Mouse (Mus musculus) ovary, adult 18-20 months (tissue): ENCODE results near the gene Hdac5.

Experiments used
- DNase-seq: peaks from one replicate; pipeline ENCODE4 v3.0.0; 2022; ENCODE audit warnings: low spot score, mixed read lengths

Gene Hdac5

DNA sequence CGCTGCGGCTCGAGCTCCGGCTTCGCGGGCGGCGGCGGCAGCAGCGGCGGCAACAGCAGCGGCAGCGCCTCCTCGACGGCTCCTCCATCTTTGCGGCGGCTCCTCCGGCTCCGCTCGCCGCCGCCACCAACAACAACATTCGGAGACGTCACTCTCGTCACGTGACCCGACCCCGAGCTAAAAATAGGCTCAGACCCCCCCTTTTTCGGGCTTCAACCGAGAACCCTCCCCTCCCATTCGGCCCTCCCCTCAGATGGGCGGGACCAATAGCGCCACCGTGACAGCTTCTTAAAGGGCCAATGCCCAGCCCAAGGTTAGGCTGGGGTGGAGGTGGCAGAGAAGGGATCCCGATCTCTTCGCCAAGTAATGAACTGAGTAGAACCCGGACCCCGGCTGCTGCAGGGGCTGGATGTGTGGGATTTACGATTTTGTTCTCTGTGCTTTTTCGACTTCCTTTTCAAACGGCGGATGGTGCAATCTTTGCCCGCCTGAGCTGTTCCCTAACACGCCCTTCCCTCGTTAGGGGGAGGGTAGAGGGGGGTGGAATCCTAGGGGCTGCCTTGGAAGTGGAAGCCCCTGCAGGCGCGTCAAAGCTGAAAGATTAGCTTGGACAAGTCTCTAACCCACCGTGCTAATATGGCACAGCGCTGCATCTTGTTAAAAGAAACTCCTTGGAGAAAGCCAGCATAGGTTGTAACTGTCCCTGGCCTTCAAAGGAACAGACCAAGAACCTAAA is at the start of gene Hdac5:
Gene Hdac5 (minus strand): TSS at position 161 of the 736 bp plus-strand sequence.
- peak; percentile 96 for DNase-seq

DNA sequence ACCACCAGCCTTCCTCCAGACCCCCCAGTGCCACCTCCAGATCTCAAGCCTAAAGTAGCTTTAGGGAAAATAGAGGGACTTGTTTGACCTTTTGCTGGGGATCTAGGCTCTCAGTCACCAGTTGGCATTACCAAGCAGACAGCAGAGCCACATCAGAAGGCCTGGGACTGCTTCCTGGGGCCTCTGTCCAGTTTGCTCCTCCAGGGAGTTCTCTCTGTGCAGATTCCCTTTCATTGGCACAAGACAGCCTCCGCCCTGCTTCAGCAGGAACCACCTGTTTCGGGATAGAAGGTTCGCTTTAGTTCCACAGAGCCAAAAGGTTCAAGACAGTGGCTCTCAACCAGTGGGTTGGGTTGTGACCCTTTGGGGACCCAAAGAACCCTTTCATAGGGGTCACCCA is 49.6 kb upstream of the Hdac5 start:
- DNase-seq, result no peak

- no peak for DNase-seq
These were observed 47.8 kb upstream of the Hdac5 start for GRCm38 (mm10) chr11:102277754-102278153.

- DNase-seq, result no peak
These were observed 46.5 kb upstream of the Hdac5 start for GRCm38 (mm10) chr11:102276411-102276915.

GRCm38 (mm10) chr11:102268520-102269244 is 38.7 kb upstream of the Hdac5 start, which contains the start of gene Asb16:
Gene Asb16 (plus strand): TSS chr11:102268743.
- DNase-seq, result no peak

- DNase-seq, result peak; percentile 64
These were observed 37.5 kb upstream of the Hdac5 start for GRCm38 (mm10) chr11:102267480-102267879.

GRCm38 (mm10) chr11:102266631-102267355 is 36.8 kb upstream of the Hdac5 start:
- no peak for DNase-seq

GRCm38 (mm10) chr11:102265816-102266215 is 35.9 kb upstream of the Hdac5 start:
- no peak for DNase-seq

DNA sequence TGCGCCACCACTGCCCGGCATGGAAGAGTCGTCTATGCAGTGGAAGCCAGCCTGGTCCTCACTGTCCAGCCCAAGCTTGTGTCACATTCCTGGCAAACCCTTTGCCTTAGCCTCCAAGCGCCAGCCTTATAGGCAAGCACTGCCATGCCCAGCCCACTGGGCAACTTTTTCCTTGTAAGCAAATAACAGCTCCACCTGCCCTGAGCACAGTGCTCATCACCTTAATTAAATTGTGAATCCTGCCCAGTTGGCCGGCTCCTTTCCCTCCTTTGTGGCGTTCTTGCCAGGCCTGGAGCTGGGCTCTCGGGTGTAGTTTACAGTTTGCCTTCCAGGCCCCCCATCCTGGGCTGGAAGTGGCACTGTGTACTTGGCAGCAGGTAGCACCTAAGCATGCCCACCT is 33.2 kb upstream of the Hdac5 start:
- no peak for DNase-seq

GRCm38 (mm10) chr11:102258521-102258920 is 28.6 kb upstream of the Hdac5 start:
- no peak for DNase-seq

- no peak for DNase-seq
These were observed 28.1 kb upstream of the Hdac5 start for GRCm38 (mm10) chr11:102258095-102258494.

DNA sequence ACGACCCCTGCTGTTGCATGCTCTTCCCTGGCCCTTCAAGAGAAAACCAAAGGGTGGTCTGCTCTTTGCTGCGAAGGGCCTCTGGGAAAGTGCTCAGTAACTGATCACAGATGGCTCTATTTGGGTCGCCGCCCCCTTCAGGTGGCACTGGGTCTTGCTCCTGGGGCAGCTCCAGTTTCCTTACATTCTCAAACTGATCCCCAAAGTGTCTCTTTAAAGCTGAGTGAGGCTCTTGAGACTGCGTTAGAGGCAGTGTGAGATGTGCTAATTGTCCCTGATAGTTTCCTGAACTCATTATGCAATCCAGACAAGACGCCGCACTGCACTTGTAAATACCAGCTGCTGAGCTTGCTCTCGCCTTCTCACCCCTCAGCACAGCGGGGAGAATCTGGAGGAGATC is 27.5 kb upstream of the Hdac5 start:
- no peak for DNase-seq

DNA sequence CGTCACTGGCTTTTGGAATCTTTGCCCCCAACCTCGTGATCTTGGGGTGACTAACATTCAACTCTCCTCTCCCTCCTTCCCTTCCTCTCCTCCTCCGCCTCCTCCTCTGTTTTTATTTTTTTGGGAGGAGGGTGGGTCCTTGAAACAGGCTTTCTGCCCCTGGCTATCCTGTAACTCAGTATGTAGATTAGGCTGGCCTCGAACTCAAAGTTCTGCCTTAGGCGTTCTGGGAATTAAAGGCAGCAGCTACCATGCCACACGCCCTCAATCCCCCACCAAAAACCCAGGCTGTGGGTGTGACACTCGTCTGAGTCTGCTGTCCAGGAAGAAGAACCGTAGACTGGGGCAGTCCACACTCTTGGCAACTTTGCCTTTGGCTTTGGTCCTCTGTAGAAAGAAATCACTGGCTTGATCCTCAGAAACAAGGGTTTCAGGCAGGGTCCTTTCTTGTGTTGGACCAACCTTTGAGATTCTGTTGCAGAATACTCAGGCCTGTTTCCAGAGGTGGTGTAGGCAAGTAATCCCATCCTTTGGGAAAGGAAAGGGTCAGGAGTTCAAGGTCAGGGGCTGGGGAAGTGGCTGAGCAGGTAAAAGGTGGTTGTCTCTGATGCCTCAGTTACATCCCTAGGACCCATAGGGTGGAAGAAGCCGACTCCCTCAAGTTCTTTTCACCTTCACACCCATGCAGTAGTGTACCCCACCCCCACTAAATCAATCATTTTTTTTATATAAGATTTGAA is 19.6 kb upstream of the Hdac5 start:
- DNase-seq, result no peak

DNA sequence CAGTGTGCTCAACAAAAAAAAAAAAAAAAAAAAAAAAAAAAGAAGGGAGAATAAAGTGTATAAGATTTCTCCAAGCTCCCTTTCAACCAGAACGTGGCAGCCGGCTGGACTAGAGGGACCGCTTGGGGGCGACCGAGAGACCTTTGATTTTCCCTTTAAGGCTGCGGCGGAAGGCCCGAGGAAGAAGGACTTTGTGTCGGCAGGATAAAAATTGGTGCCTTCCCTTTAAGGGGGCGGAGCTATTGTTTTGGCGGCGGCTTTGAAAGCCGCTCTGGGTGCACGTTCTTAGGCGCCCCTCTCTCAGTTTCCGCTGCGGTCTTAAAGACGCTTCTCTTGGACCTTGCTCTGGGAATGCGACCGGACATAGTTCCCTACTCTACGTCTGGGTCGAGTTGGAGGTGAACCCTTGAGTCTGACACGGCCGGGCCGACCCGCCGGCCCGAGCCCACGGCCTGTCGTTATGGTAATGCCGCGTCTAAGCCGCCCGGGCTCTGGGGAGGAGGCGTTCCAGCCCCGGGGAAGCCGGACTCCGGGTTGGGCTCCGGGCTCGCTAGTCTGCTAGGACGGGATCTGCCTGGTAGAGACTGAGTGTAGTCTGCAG is 18.8 kb upstream of the Hdac5 start, which contains the start of gene BC030867:
Gene BC030867 (plus strand): TSS at position 253 of the 601 bp plus-strand sequence.
- peak; percentile 79 for DNase-seq

GRCm38 (mm10) chr11:102246871-102247270 is 16.9 kb upstream of the Hdac5 start:
- no peak for DNase-seq

GRCm38 (mm10) chr11:102246273-102246635 is 16.3 kb upstream of the Hdac5 start:
- no peak for DNase-seq

- DNase-seq, result no peak
These were observed 15.8 kb upstream of the Hdac5 start for GRCm38 (mm10) chr11:102245581-102246272.

DNA sequence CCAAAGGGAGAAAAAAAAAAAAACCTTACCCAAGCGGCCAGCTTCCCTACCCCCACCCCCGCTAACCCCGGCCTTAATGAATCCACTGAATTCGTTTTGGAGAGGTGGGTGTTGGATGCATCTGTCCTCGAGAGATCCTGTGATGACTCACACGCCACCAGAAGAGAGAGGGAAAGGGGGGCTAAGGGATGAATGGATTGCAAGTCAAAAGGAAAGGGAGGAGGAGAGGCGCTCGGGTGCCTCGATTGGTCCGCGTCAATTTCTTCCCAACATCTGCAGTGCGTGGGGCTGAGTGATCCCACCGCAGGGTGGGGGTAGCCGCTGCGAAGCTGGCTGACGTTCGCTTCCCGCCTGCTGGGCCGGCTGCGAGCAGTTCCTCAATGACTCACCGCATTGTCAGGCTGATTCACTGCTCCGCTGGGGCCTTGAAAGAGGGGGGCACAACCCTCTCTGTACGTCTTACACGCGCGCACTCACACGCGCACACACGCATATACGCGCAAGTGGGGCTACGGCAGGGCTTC is 15.0 kb upstream of the Hdac5 start:
- DNase-seq, result peak; percentile 53

DNA sequence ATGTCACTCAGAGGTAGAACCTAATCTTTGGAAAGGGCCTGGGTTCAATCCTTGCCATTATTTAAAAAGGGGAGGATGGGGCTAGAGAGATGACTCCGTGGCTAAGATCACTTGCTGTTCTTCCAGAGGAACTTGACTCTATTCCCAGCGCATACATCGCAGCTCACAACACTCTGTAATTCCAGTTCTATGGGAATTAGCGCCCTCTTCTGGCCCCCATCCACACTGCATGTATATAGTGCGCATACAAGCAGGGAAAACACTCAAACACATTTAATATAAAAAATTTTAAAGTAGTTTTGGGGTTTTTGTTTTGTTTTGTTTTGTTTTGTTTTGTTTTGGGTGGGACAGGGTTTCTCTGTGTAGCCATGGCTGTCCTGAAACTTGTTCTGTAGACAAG is 11.9 kb upstream of the Hdac5 start:
- no peak for DNase-seq

- no peak for DNase-seq
These were observed 11.3 kb upstream of the Hdac5 start for GRCm38 (mm10) chr11:102241246-102241645.
